Mouse (Mus musculus): ENCODE measurements around the gene Itpr1. TPM values are rescaled to one million over a fixed set of nuclear protein-coding genes. Genes with fewer than 3 reads are reported as not detected.

Itpr1 gene
- polyA plus RNA-seq, 1 experiment from 2014 or later: 3.5 TPM

- Histone ChIP-seq H3K9me3 (ENCODE audit: control insufficient read depth, low read length) (no peaks in the 10 kb centered on the region), H3K27ac (ENCODE audit: low read depth, low read length) (no peak overlapping the region), H3K4me2 (ENCODE audit: low read depth, low read length) (no peak overlapping the region), H3K4me3 (ENCODE audit: low read depth, low read length) (no peak overlapping the region), H3K27me3 (ENCODE audit: control insufficient read depth, insufficient read depth, low read length) (no peaks in the 10 kb centered on the region), H3K9ac (replicated peaks; ENCODE audit: low read depth, low read length) (no peak overlapping the region), H3K36me3 (ENCODE audit: control insufficient read depth, insufficient read depth, low read length) (no peaks in the 10 kb centered on the region), H3K4me1 (ENCODE audit: control insufficient read depth, insufficient read depth, low read length) (no peaks in the 10 kb centered on the region)
- WGBS: 90% methylated on average over 1 of the region's 1 CpGs
- ATAC-seq (ENCODE audit: low read depth): no peak
Observed at GRCm38 (mm10) chr6:108517986-108518385, 305.1 kb downstream of the Itpr1 start.

GRCm38 (mm10) chr6:108518552-108518951, 305.7 kb downstream of the Itpr1 start:
- Histone ChIP-seq H3K9ac (replicated peaks; ENCODE audit: low read depth, low read length) (no peak overlapping the region), H3K9me3 (ENCODE audit: control insufficient read depth, low read length) (no peaks in the 10 kb centered on the region), H3K27me3 (ENCODE audit: control insufficient read depth, insufficient read depth, low read length) (no peaks in the 10 kb centered on the region), H3K4me2 (ENCODE audit: low read depth, low read length) (no peak overlapping the region), H3K36me3 (ENCODE audit: control insufficient read depth, insufficient read depth, low read length) (no peaks in the 10 kb centered on the region), H3K4me1 (ENCODE audit: control insufficient read depth, insufficient read depth, low read length) (no peaks in the 10 kb centered on the region), H3K27ac (ENCODE audit: low read depth, low read length) (no peak overlapping the region), H3K4me3 (ENCODE audit: low read depth, low read length) (no peak overlapping the region)
- ATAC-seq (ENCODE audit: low read depth): no peak
- 79% methylated on average over 14 of the region's 14 CpGs for WGBS

GRCm38 (mm10) chr6:108519327-108519726, 306.4 kb downstream of the Itpr1 start:
- Histone ChIP-seq H3K4me3 (ENCODE audit: low read depth, low read length) (no peak overlapping the region), H3K36me3 (ENCODE audit: control insufficient read depth, insufficient read depth, low read length) (no peaks in the 10 kb centered on the region), H3K4me1 (ENCODE audit: control insufficient read depth, insufficient read depth, low read length) (no peaks in the 10 kb centered on the region), H3K4me2 (ENCODE audit: low read depth, low read length) (no peak overlapping the region), H3K9ac (replicated peaks; ENCODE audit: low read depth, low read length) (no peak overlapping the region), H3K27me3 (ENCODE audit: control insufficient read depth, insufficient read depth, low read length) (no peaks in the 10 kb centered on the region), H3K9me3 (ENCODE audit: control insufficient read depth, low read length) (no peaks in the 10 kb centered on the region), H3K27ac (ENCODE audit: low read depth, low read length) (no peak overlapping the region)
- ATAC-seq (ENCODE audit: low read depth): no peak
- 95% methylated on average over 9 of the region's 9 CpGs for WGBS

GRCm38 (mm10) chr6:108523956-108524616, 311.2 kb downstream of the Itpr1 start:
- H3K9me3 ChIP-seq (ENCODE audit: control insufficient read depth, low read length): no peaks in the 10 kb centered on the region
- no peak overlapping the region for H3K4me3 ChIP-seq (ENCODE audit: low read depth, low read length)
- H3K4me2 ChIP-seq (ENCODE audit: low read depth, low read length): no peak overlapping the region
- H3K36me3 ChIP-seq (ENCODE audit: control insufficient read depth, insufficient read depth, low read length): no peaks in the 10 kb centered on the region
- ATAC-seq (ENCODE audit: low read depth): no peak
- H3K27ac ChIP-seq (ENCODE audit: low read depth, low read length): no peak overlapping the region
- no peaks in the 10 kb centered on the region for H3K27me3 ChIP-seq (ENCODE audit: control insufficient read depth, insufficient read depth, low read length)
- no peaks in the 10 kb centered on the region for H3K4me1 ChIP-seq (ENCODE audit: control insufficient read depth, insufficient read depth, low read length)
- no peak overlapping the region for H3K9ac ChIP-seq (replicated peaks; ENCODE audit: low read depth, low read length)
- WGBS: 93% methylated on average over 16 of the region's 16 CpGs

GRCm38 (mm10) chr6:108524617-108525010, 311.7 kb downstream of the Itpr1 start:
- Histone ChIP-seq H3K27me3 (ENCODE audit: control insufficient read depth, insufficient read depth, low read length) (no peaks in the 10 kb centered on the region), H3K4me2 (ENCODE audit: low read depth, low read length) (no peak overlapping the region), H3K4me1 (ENCODE audit: control insufficient read depth, insufficient read depth, low read length) (no peaks in the 10 kb centered on the region), H3K9ac (replicated peaks; ENCODE audit: low read depth, low read length) (no peak overlapping the region), H3K9me3 (ENCODE audit: control insufficient read depth, low read length) (no peaks in the 10 kb centered on the region), H3K27ac (ENCODE audit: low read depth, low read length) (no peak overlapping the region), H3K36me3 (ENCODE audit: control insufficient read depth, insufficient read depth, low read length) (no peaks in the 10 kb centered on the region), H3K4me3 (ENCODE audit: low read depth, low read length) (no peak overlapping the region)
- no peak for ATAC-seq (ENCODE audit: low read depth)
- 92% methylated on average over 10 of the region's 10 CpGs for WGBS

GRCm38 (mm10) chr6:108527560-108527959, 314.7 kb downstream of the Itpr1 start:
- WGBS: 94% methylated on average over 3 of the region's 3 CpGs
- no peak for ATAC-seq (ENCODE audit: low read depth)

GRCm38 (mm10) chr6:108527993-108528392, 315.1 kb downstream of the Itpr1 start:
- H3K4me1 ChIP-seq (ENCODE audit: control insufficient read depth, insufficient read depth, low read length): peaks cover 6% of the 10 kb centered on the region; the same call in 1 of the 2 replicates
- H3K27me3 ChIP-seq (ENCODE audit: control insufficient read depth, insufficient read depth, low read length): no peaks in the 10 kb centered on the region
- H3K27ac ChIP-seq (ENCODE audit: low read depth, low read length): no peak overlapping the region
- no peak overlapping the region for H3K4me3 ChIP-seq (ENCODE audit: low read depth, low read length)
- ATAC-seq (ENCODE audit: low read depth): no peak
- H3K9ac ChIP-seq (replicated peaks; ENCODE audit: low read depth, low read length): no peak overlapping the region
- no peaks in the 10 kb centered on the region for H3K9me3 ChIP-seq (ENCODE audit: control insufficient read depth, low read length)
- H3K36me3 ChIP-seq (ENCODE audit: control insufficient read depth, insufficient read depth, low read length): no peaks in the 10 kb centered on the region
- H3K4me2 ChIP-seq (ENCODE audit: low read depth, low read length): no peak overlapping the region

More at GRCm38 (mm10) chr6:108527560-108527959, 314.7 kb downstream of the Itpr1 start:
- no peak overlapping the region for H3K9ac ChIP-seq (replicated peaks; ENCODE audit: low read depth, low read length)
- no peak overlapping the region for H3K4me3 ChIP-seq (ENCODE audit: low read depth, low read length)
- H3K4me1 ChIP-seq (ENCODE audit: control insufficient read depth, insufficient read depth, low read length): peaks cover 6% of the 10 kb centered on the region; the same call in 1 of the 2 replicates
- no peak overlapping the region for H3K4me2 ChIP-seq (ENCODE audit: low read depth, low read length)
- no peaks in the 10 kb centered on the region for H3K9me3 ChIP-seq (ENCODE audit: control insufficient read depth, low read length)
- H3K36me3 ChIP-seq (ENCODE audit: control insufficient read depth, insufficient read depth, low read length): no peaks in the 10 kb centered on the region
- H3K27ac ChIP-seq (ENCODE audit: low read depth, low read length): no peak overlapping the region
- no peaks in the 10 kb centered on the region for H3K27me3 ChIP-seq (ENCODE audit: control insufficient read depth, insufficient read depth, low read length)

GRCm38 (mm10) chr6:108529150-108529549, 316.3 kb downstream of the Itpr1 start:
- H3K4me1 ChIP-seq (ENCODE audit: control insufficient read depth, insufficient read depth, low read length): peaks cover 6% of the 10 kb centered on the region; the same call in 1 of the 2 replicates
- H3K9ac ChIP-seq (replicated peaks; ENCODE audit: low read depth, low read length): no peak overlapping the region
- H3K27me3 ChIP-seq (ENCODE audit: control insufficient read depth, insufficient read depth, low read length): no peaks in the 10 kb centered on the region
- no peak overlapping the region for H3K4me3 ChIP-seq (ENCODE audit: low read depth, low read length)
- ATAC-seq (ENCODE audit: low read depth): no peak
- no peak overlapping the region for H3K27ac ChIP-seq (ENCODE audit: low read depth, low read length)
- no peaks in the 10 kb centered on the region for H3K9me3 ChIP-seq (ENCODE audit: control insufficient read depth, low read length)
- H3K4me2 ChIP-seq (ENCODE audit: low read depth, low read length): no peak overlapping the region
- 86% methylated on average over 3 of the region's 3 CpGs for WGBS
- H3K36me3 ChIP-seq (ENCODE audit: control insufficient read depth, insufficient read depth, low read length): no peaks in the 10 kb centered on the region

GRCm38 (mm10) chr6:108530781-108531323, 318.0 kb downstream of the Itpr1 start:
- Histone ChIP-seq H3K4me2 (ENCODE audit: low read depth, low read length) (no peak overlapping the region), H3K9ac (replicated peaks; ENCODE audit: low read depth, low read length) (no peak overlapping the region), H3K27ac (ENCODE audit: low read depth, low read length) (no peak overlapping the region), H3K4me1 (ENCODE audit: control insufficient read depth, insufficient read depth, low read length) (peaks cover 6% of the 10 kb centered on the region; the same call in 1 of the 2 replicates), H3K27me3 (ENCODE audit: control insufficient read depth, insufficient read depth, low read length) (no peaks in the 10 kb centered on the region), H3K4me3 (ENCODE audit: low read depth, low read length) (no peak overlapping the region), H3K36me3 (ENCODE audit: control insufficient read depth, insufficient read depth, low read length) (no peaks in the 10 kb centered on the region), H3K9me3 (ENCODE audit: control insufficient read depth, low read length) (no peaks in the 10 kb centered on the region)
- ATAC-seq (ENCODE audit: low read depth): peak; percentile 74
- WGBS: 23% methylated on average over 6 of the region's 6 CpGs
